Mouse (Mus musculus): ENCODE measurements around the gene Scap. TPM values are rescaled to one million over a fixed set of nuclear protein-coding genes. Genes with fewer than 3 reads are reported as not detected.

Scap gene
- polyA plus RNA-seq, 1 experiment from 2014 or later, result 44.1 TPM

DNA sequence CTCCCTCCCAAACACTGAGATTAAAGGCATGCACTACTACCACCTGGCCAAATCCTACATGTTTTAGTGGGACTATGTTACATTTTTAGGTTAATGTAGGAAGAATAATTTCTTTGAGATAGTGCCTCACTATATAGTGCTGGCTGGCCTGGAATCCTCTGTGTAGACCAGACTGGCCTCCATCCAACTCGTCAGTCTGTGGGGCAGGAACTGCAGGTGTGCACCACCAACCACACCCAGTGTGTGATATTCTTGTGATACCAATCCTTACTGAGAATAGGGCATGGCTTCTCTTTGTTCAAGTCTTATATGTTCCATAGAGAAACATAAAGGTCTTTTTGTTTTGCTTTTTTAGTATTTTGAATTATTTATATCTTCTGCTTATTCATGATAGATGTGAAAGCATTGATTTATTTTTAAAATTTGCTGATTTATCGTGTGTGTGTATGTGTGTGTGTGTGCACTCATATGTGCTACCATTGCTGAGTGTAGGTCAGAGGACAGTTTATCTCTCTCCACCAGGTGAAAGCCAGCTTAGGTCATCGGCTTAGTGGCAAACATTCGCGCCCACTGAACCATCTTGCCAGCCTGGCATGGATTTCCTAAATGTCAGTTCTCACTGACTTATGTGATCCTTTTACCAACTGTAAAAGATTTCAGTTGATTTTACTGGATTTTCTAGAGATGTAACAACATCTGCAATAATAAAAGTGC lies 7.1 kb downstream of the Scap start:
- Histone ChIP-seq H3K4me3 (no peak overlapping the region), H3K27ac (no peak overlapping the region), H3K27me3 (ENCODE audit: poor library complexity, severe bottlenecking) (no peaks in the 10 kb centered on the region), H3K36me3 (replicated peaks) (no peaks in the 10 kb centered on the region), H3K9me3 (no peaks in the 10 kb centered on the region), H3K4me1 (peaks cover 23% of the 10 kb centered on the region)
- DNase-seq (ENCODE audit: extremely low spot score, low spot score), result no peak
- 90% methylated on average over 5 of the region's 5 CpGs for WGBS

DNA sequence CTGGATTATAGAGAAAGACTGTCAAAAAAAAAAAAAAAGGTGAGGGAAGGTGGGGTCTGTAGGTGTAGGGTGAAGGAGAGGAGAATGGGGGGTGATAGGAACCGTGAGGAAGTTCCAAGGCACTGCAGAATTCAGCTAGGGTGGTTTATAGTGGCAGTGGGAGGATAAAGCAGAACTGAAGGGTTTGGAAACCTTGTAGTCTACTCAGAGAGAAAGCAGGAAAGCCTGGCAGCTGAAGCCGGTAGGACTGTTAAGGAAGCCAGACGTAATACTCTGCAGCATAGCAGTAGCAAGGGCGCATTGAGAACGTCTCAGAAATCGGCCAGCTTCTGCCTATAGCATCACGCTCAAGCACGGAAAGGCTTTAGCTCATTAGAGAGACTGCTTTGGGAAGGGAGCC lies 8.9 kb downstream of the Scap start:
- H3K4me3 ChIP-seq, result no peak overlapping the region
- H3K4me1 ChIP-seq, result peaks cover 21% of the 10 kb centered on the region
- no peaks in the 10 kb centered on the region for H3K27me3 ChIP-seq (ENCODE audit: poor library complexity, severe bottlenecking)
- DNase-seq (ENCODE audit: extremely low spot score, low spot score), result no peak
- no peaks in the 10 kb centered on the region for H3K9me3 ChIP-seq
- H3K36me3 ChIP-seq (replicated peaks), result no peaks in the 10 kb centered on the region
- no peak overlapping the region for H3K27ac ChIP-seq
- WGBS, result 91% methylated on average over 8 of the region's 8 CpGs

GRCm38 (mm10) chr9:110343805-110344204 lies 10.7 kb downstream of the Scap start:
- WGBS, result 74% methylated on average over 6 of the region's 6 CpGs
- Histone ChIP-seq H3K4me1 (0 out of 2 replicates have a peak, but pooled peaks cover 7% of the 10 kb centered on the region), H3K4me3 (no peak overlapping the region), H3K36me3 (replicated peaks) (no peaks in the 10 kb centered on the region), H3K9me3 (no peaks in the 10 kb centered on the region), H3K27me3 (ENCODE audit: poor library complexity, severe bottlenecking) (no peaks in the 10 kb centered on the region), H3K27ac (no peak overlapping the region)
- DNase-seq (ENCODE audit: extremely low spot score, low spot score), result no peak

DNA sequence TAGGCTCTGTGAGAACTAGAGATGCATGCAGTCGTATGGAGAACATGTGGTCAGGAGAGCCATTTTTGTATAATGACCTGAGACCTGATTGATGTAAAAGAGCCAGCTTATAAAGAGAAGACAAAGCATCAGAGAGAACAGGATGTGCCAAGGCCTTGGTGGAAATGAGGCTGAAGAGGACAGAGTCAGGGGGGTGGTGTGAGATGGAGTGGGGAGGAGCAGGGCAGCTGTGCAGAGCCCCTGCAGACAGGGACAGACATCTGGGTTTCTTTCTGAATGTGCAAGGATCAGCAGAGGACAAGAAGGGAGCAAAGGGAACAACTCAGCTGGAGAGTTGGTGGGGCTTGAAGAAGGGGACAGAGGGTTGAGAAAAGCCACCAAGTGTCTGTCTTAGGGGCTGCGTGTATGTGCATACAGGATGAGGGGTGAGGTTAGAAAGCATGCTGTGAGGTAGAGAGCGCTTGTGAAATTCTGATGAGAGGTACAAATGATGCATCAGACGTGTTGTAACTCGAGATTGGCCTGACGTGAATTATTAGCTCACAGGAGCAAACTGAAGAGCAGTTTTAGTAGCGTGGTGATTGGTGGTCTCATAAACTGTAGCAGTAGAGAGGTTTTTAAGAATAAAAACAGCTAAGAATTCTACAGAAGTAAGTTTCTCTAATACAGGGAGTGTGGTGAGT lies 12.1 kb downstream of the Scap start:
- Histone ChIP-seq H3K4me1 (0 out of 2 replicates have a peak, but pooled peaks cover 9% of the 10 kb centered on the region), H3K9me3 (no peaks in the 10 kb centered on the region), H3K27ac (no peak overlapping the region), H3K27me3 (ENCODE audit: poor library complexity, severe bottlenecking) (no peaks in the 10 kb centered on the region), H3K36me3 (replicated peaks) (no peaks in the 10 kb centered on the region), H3K4me3 (no peak overlapping the region)
- 85% methylated on average over 7 of the region's 7 CpGs for WGBS
- DNase-seq (ENCODE audit: extremely low spot score, low spot score), result no peak

DNA sequence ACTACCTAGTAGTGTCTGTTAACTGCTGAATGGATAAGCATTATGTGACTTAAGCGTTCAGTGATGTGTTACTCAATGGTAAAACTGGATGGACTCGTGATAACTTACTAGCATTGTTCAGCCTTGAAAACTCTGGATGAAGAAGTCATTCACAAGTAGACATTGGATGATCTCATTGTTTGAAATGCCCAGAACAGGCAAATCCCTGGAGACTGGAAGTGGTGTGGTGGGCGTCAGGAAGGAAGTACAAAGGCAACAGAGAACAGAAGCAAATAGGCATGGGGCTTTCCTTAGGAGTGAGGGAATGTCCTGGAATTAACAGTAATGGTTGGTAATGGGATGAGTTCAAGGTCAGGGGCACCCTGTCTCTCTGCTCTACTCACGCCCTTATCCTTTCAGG lies 15.8 kb downstream of the Scap start:
- Histone ChIP-seq H3K27ac (no peak overlapping the region), H3K4me1 (peaks cover 10% of the 10 kb centered on the region; the same call in 1 of the 2 replicates), H3K4me3 (no peak overlapping the region), H3K9me3 (no peaks in the 10 kb centered on the region), H3K36me3 (replicated peaks) (peaks cover 10% of the 10 kb centered on the region), H3K27me3 (ENCODE audit: poor library complexity, severe bottlenecking) (no peaks in the 10 kb centered on the region)
- 86% methylated on average over 4 of the region's 4 CpGs for WGBS
- no peak for DNase-seq (ENCODE audit: extremely low spot score, low spot score)

GRCm38 (mm10) chr9:110350188-110350587 lies 17.1 kb downstream of the Scap start:
- no peaks in the 10 kb centered on the region for H3K27me3 ChIP-seq (ENCODE audit: poor library complexity, severe bottlenecking)
- H3K4me1 ChIP-seq, result peaks cover 8% of the 10 kb centered on the region; the same call in 1 of the 2 replicates
- WGBS, result 89% methylated on average over 5 of the region's 5 CpGs
- DNase-seq (ENCODE audit: extremely low spot score, low spot score), result no peak
- no peak overlapping the region for H3K4me3 ChIP-seq
- H3K36me3 ChIP-seq (replicated peaks), result peaks cover 21% of the 10 kb centered on the region
- no peak overlapping the region for H3K27ac ChIP-seq
- no peaks in the 10 kb centered on the region for H3K9me3 ChIP-seq

DNA sequence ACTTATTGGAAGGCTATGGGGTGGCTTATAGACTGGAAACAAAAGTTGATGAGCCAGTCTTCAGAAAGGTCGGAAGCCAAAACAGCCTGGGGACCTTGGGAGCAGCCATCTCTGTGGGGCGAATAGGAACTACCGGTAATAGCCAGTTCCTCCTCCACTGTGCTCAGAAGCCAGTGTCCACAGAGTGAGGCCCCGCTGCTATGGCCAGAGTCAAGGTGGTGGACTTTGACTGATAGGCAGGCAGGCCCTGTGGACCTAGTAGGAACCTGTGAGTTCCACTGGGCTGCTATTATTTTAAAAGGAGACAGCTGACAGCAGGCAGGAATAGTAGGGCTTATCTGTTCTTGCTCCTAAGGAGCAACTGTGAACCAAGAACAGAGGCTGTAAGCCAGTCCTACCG lies 17.5 kb downstream of the Scap start:
- Histone ChIP-seq H3K27ac (no peak overlapping the region), H3K4me1 (peaks cover 7% of the 10 kb centered on the region; the same call in 1 of the 2 replicates), H3K9me3 (no peaks in the 10 kb centered on the region), H3K36me3 (replicated peaks) (peaks cover 25% of the 10 kb centered on the region), H3K27me3 (ENCODE audit: poor library complexity, severe bottlenecking) (no peaks in the 10 kb centered on the region), H3K4me3 (no peak overlapping the region)
- DNase-seq (ENCODE audit: extremely low spot score, low spot score), result no peak
- 89% methylated on average over 5 of the region's 5 CpGs for WGBS

GRCm38 (mm10) chr9:110351350-110351749 lies 18.3 kb downstream of the Scap start:
- Histone ChIP-seq H3K27me3 (ENCODE audit: poor library complexity, severe bottlenecking) (no peaks in the 10 kb centered on the region), H3K4me3 (no peak overlapping the region), H3K9me3 (no peaks in the 10 kb centered on the region), H3K4me1 (peaks cover 7% of the 10 kb centered on the region; the same call in 1 of the 2 replicates), H3K36me3 (replicated peaks) (peaks cover 32% of the 10 kb centered on the region), H3K27ac (no peak overlapping the region)
- WGBS, result 87% methylated on average over 2 of the region's 2 CpGs
- DNase-seq (ENCODE audit: extremely low spot score, low spot score), result no peak

DNA sequence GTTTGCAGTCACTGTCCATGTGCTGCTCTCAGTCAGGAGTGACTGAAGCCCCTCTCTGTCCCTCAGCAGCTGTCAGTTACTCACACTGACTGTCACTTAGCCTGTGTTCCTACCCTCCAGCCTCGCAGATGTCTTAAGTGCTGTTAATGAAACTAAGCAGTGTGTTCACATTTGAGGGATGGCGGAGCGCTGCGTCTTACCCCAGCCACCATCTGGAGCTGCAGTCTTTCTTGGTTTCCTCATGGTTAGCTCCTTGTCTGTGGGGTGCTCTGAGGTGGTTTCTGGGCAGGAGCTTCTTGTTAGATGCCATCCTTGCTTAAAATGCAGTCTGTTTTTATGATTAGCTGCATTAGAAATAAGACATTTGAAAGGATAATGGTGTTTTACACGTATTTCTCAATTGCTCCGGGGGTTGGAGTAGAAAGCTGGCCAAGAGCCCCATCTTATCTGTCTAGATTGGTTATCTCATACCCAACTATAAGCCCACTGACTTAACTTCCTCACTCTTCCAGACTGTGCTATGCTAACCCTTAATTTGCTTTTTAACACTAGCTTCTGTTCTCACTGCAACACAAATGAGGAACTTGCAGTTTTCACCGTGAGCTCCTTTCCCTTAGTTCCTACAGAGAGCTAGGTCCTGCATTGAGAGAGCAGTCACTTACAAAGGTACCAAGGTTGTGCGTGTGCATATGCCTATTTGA lies 19.0 kb downstream of the Scap start:
- H3K27ac ChIP-seq, result no peak overlapping the region
- DNase-seq (ENCODE audit: extremely low spot score, low spot score), result no peak
- peaks cover 7% of the 10 kb centered on the region; the same call in 1 of the 2 replicates for H3K4me1 ChIP-seq
- 92% methylated on average over 8 of the region's 8 CpGs for WGBS
- no peaks in the 10 kb centered on the region for H3K9me3 ChIP-seq
- H3K36me3 ChIP-seq (replicated peaks), result peaks cover 35% of the 10 kb centered on the region
- H3K4me3 ChIP-seq, result no peak overlapping the region
- no peaks in the 10 kb centered on the region for H3K27me3 ChIP-seq (ENCODE audit: poor library complexity, severe bottlenecking)

DNA sequence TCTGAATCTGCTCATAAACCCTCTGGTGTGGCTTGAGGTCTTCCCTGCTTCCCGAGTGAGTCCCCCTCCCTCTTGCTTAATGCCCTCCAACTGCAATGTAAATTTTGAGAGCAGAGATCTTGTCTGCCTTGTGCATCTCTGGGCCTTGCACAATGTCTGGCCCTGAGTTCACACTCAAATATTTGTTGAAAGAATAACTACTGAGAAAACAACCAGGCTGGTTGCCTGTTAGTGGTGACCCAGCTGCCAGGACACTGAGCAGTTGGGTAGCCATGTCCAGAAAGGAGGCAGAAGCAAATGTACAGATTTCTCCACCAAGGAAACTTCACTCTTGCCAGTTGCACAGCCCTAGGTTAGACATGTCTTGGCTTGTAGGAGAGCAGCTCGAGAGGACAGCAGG lies 25.3 kb downstream of the Scap start:
- Histone ChIP-seq H3K9me3 (no peaks in the 10 kb centered on the region), H3K4me1 (no peaks in the 10 kb centered on the region), H3K4me3 (no peak overlapping the region), H3K36me3 (replicated peaks) (peaks cover 63% of the 10 kb centered on the region), H3K27me3 (ENCODE audit: poor library complexity, severe bottlenecking) (no peaks in the 10 kb centered on the region), H3K27ac (no peak overlapping the region)
- 78% methylated on average over 2 of the region's 2 CpGs for WGBS
- DNase-seq (ENCODE audit: extremely low spot score, low spot score), result no peak

DNA sequence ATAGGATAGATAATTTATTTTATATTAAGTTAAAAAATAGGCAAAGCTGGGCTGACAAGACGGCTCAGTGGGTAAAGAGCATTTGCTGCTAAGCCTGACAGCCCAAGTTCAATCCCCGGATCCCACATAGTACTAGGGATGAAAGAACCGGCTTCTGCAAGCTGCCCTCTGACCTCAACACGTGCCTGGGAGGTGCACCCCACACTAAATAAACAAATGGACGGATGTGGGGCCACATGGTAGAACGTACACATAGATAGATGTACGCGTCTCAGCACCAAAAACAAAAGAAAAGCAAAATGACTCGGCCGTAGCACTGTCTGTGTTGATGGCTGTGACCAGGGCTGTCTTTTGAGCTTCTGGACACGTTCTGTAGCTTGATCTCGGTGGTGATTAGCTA lies 28.2 kb downstream of the Scap start:
- Histone ChIP-seq H3K4me1 (peaks cover under 1% of the 10 kb centered on the region; the same call in 1 of the 2 replicates), H3K9me3 (no peaks in the 10 kb centered on the region), H3K27me3 (ENCODE audit: poor library complexity, severe bottlenecking) (no peaks in the 10 kb centered on the region), H3K4me3 (no peak overlapping the region), H3K27ac (no peak overlapping the region), H3K36me3 (replicated peaks) (peaks cover 64% of the 10 kb centered on the region)
- WGBS, result 86% methylated on average over 12 of the region's 12 CpGs
- DNase-seq (ENCODE audit: extremely low spot score, low spot score), result no peak

DNA sequence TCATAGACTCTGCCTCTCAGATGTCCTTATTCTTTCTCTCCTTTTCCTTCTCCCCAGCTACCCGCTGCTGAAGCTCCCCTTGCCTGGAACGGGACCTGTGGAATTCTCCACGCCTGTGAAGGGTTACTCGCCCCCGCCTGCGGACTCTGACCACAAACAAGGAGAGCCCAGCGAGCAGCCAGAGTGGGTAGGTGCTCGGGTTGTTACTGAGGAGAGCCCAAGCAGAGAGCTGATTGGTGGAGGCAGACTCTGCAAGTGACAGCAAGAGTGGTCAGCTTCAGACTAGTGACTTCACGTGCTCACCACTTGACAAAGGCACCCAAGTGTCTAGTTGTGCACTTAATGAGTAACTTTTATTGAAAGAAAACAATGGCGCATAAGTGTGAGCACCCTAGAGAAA lies 29.2 kb downstream of the Scap start:
- peaks cover 6% of the 10 kb centered on the region for H3K4me1 ChIP-seq
- 89% methylated on average over 10 of the region's 10 CpGs for WGBS
- H3K36me3 ChIP-seq (replicated peaks), result peaks cover 67% of the 10 kb centered on the region
- DNase-seq (ENCODE audit: extremely low spot score, low spot score), result no peak
- no peak overlapping the region for H3K4me3 ChIP-seq
- H3K27ac ChIP-seq, result no peak overlapping the region
- no peaks in the 10 kb centered on the region for H3K9me3 ChIP-seq
- no peaks in the 10 kb centered on the region for H3K27me3 ChIP-seq (ENCODE audit: poor library complexity, severe bottlenecking)

- Histone ChIP-seq H3K9me3 (no peaks in the 10 kb centered on the region), H3K27me3 (ENCODE audit: poor library complexity, severe bottlenecking) (no peaks in the 10 kb centered on the region), H3K36me3 (replicated peaks) (peaks cover 65% of the 10 kb centered on the region), H3K4me1 (peaks cover 6% of the 10 kb centered on the region), H3K4me3 (no peak overlapping the region), H3K27ac (no peak overlapping the region)
- 77% methylated on average over 5 of the region's 5 CpGs for WGBS
- DNase-seq (ENCODE audit: extremely low spot score, low spot score), result no peak
These were observed 33.7 kb downstream of the Scap start for GRCm38 (mm10) chr9:110366746-110367145.
